Mouse (Mus musculus) limb, embryonic 10.5 days (tissue): ENCODE measurements around the gene 4921524J17Rik. TPM values are rescaled to one million over a fixed set of nuclear protein-coding genes. Genes with fewer than 3 reads are reported as not detected.

Experiments used
- DNase-seq: peaks from one replicate; pipeline ENCODE4 v3.0.0-alpha.2; 2017; ENCODE audit warnings: low spot score
- H3K27ac ChIP-seq: fragments of 300-500 bp; sonication (generic); 2 replicates; pipeline ENCODE4 v1.5.1; 2016; ENCODE audit warnings: mild to moderate bottlenecking
- H3K27me3 ChIP-seq: fragments of 300-500 bp; sonication (generic); 2 replicates; pipeline ENCODE4 v1.6.1; 2016; ENCODE audit warnings: low read depth, mild to moderate bottlenecking; ENCODE audit not compliant: poor library complexity, severe bottlenecking
- H3K36me3 ChIP-seq: fragments of 300-500 bp; sonication (generic); 2 replicates; pipeline ENCODE4 v1.6.1; 2016; ENCODE audit warnings: mild to moderate bottlenecking, moderate library complexity
- H3K4me1 ChIP-seq: fragments of 300-500 bp; sonication (generic); 2 replicates; pipeline ENCODE4 v1.6.1; 2016
- H3K4me3 ChIP-seq: fragments of 300-500 bp; sonication (generic); 2 replicates; pipeline ENCODE4 v1.5.1; 2016; ENCODE audit warnings: mild to moderate bottlenecking, moderate library complexity
- H3K9me3 ChIP-seq: fragments of 300-500 bp; sonication (generic); replicated peaks from 2 replicates; pipeline ENCODE4 v1.6.1; 2016; ENCODE audit warnings: mild to moderate bottlenecking
- WGBS: fragments of 180-500 bp; shearing (Covaris S2); methylation state at CpG from one replicate; pipeline ENCODE4 v1.1.7; 2016; 5-methylcytosine and 5-hydroxymethylcytosine counted together
- polyA plus RNA-seq: library from polyadenylated mRNA; unstranded; fragments of >200 nt; fragmentation: Nextera tagmentation; extraction: Ambion mirVana; gene quantifications from 2 replicates; pipeline ENCODE4 v1.2.1, GENCODE M21; 2016

4921524J17Rik gene
- polyA plus RNA-seq, 1 experiment from 2014 or later = 41.4 TPM

DNA sequence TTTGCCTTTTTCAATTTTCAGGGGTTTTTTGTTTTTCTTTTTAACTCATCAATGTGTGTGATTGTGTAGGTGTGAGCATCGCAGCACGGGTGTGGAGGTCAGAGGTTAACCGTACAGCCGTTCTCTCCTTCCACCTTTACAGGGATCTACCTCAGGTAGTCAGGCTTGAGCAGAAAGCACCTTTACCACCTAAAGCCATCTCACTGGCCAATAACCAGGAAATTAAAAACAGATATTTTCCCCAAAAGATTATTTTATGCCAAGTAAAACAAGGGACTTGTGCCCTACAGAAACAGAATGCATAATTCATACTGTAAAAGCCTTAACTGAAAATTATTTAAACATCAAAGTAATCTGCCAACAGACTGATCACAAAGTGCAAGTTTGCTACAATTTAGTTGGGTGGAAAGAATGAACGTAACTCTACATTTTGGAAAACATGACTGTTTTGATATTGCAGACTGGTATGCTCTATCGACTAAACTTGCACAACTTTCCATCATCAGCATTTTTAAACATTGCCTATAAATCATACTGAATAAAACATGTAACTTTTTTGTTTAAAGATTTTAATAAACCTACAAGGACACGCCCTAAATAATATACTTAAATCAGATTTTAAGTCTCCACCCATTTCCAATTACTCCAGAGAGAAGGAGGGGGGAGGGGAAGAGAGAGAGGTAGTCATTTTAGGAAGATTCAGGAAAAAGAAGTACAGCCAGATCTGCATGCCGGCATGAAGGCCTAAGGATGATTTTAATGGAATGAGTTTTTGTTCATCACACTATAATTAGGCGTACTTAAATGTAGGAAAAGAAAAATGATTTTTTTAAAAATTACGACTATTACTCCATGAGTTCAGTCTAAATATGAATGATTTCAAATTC is 1.1 kb downstream of the 4921524J17Rik start:
- no peaks in the 10 kb centered on the region for H3K9me3 ChIP-seq
- peaks cover 17% of the 10 kb centered on the region for H3K4me1 ChIP-seq
- no peaks in the 10 kb centered on the region for H3K36me3 ChIP-seq
- H3K27me3 ChIP-seq = no peaks in the 10 kb centered on the region
- 18% methylated on average over 10 of the region's 10 CpGs for WGBS
- no peak for DNase-seq
- peak overlapping the region; percentile 96 for H3K27ac ChIP-seq
- peak overlapping the region; percentile 86 for H3K4me3 ChIP-seq

DNA sequence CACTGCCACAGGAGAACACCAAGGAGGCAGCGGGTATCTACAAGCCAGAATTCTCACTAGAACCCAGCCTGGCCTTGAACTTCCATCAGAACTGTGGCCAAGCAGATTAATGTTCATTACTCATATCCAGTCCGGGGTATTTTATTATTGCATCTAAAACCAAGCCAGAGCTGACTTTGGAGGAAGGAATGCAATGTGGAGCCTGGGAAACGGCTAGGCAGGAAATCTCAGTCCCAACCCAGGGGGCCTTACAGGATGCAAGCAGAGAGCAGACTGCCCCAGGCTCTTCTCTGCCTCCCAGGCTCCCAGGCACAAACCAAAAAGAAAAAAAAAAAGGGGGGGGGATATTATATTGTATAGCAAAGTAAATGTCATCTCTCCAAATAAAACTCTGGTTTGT is 1.8 kb downstream of the 4921524J17Rik start:
- Histone ChIP-seq H3K9me3 (no peaks in the 10 kb centered on the region), H3K27ac (no peak overlapping the region), H3K36me3 (0 out of 2 replicates have a peak, but pooled peaks cover 3% of the 10 kb centered on the region), H3K4me3 (peak overlapping the region; percentile 86), H3K4me1 (peaks cover 17% of the 10 kb centered on the region), H3K27me3 (no peaks in the 10 kb centered on the region)
- WGBS = 29% methylated on average over 3 of the region's 3 CpGs
- DNase-seq = peak; percentile 41

- WGBS = 49% methylated on average over 4 of the region's 4 CpGs
- H3K9me3 ChIP-seq = no peaks in the 10 kb centered on the region
- DNase-seq = no peak
- H3K4me1 ChIP-seq = peaks cover 17% of the 10 kb centered on the region
- no peak overlapping the region for H3K4me3 ChIP-seq
- no peaks in the 10 kb centered on the region for H3K27me3 ChIP-seq
- H3K27ac ChIP-seq = no peak overlapping the region
- H3K36me3 ChIP-seq = peaks cover 10% of the 10 kb centered on the region; the same call in 1 of the 2 replicates
These were observed 3.4 kb downstream of the 4921524J17Rik start for GRCm38 (mm10) chr8:85429219-85429618.

GRCm38 (mm10) chr8:85427026-85427425 is 5.6 kb downstream of the 4921524J17Rik start:
- Histone ChIP-seq H3K27ac (no peak overlapping the region), H3K4me3 (no peak overlapping the region), H3K9me3 (no peaks in the 10 kb centered on the region), H3K4me1 (peaks cover 17% of the 10 kb centered on the region), H3K36me3 (peaks cover 24% of the 10 kb centered on the region), H3K27me3 (no peaks in the 10 kb centered on the region)
- WGBS = 85% methylated on average over 4 of the region's 4 CpGs
- no peak for DNase-seq

DNA sequence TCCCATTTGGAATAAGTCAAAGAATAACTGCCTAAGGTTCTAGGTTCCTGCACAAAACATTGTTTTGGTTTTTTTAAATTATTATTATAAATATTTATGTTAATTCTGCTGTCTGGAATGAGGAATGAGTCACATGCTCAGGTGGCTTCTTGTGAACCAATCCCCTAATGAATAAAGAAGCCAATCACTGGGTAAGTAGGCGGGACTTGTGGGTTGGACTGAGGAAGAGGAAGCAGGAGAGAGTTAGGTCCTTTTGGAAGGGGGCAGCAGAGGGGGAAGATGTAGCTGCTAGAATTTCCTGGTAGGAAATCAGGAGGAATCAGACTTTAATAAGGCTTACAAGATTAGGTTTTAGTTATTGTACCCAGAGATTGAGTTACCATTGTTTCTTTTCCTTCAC is 11.3 kb downstream of the 4921524J17Rik start:
- Histone ChIP-seq H3K36me3 (peaks cover 72% of the 10 kb centered on the region), H3K4me3 (no peak overlapping the region), H3K27me3 (no peaks in the 10 kb centered on the region), H3K27ac (no peak overlapping the region), H3K9me3 (no peaks in the 10 kb centered on the region), H3K4me1 (0 out of 2 replicates have a peak, but pooled peaks cover 3% of the 10 kb centered on the region)
- WGBS = 86% methylated on average over 1 of the region's 1 CpGs
- no peak for DNase-seq

GRCm38 (mm10) chr8:85408526-85408925 is 24.1 kb downstream of the 4921524J17Rik start:
- DNase-seq = no peak
- Histone ChIP-seq H3K9me3 (no peaks in the 10 kb centered on the region), H3K36me3 (peaks cover 26% of the 10 kb centered on the region), H3K27me3 (no peaks in the 10 kb centered on the region), H3K27ac (no peak overlapping the region), H3K4me3 (no peak overlapping the region), H3K4me1 (peaks cover 5% of the 10 kb centered on the region)
- WGBS = 77% methylated on average over 3 of the region's 3 CpGs

GRCm38 (mm10) chr8:85408053-85408505 is 24.6 kb downstream of the 4921524J17Rik start:
- DNase-seq = no peak
- Histone ChIP-seq H3K4me1 (peaks cover 5% of the 10 kb centered on the region), H3K9me3 (no peaks in the 10 kb centered on the region), H3K4me3 (no peak overlapping the region), H3K27ac (no peak overlapping the region), H3K27me3 (no peaks in the 10 kb centered on the region), H3K36me3 (peaks cover 25% of the 10 kb centered on the region)
- 65% methylated on average over 7 of the region's 7 CpGs for WGBS

DNA sequence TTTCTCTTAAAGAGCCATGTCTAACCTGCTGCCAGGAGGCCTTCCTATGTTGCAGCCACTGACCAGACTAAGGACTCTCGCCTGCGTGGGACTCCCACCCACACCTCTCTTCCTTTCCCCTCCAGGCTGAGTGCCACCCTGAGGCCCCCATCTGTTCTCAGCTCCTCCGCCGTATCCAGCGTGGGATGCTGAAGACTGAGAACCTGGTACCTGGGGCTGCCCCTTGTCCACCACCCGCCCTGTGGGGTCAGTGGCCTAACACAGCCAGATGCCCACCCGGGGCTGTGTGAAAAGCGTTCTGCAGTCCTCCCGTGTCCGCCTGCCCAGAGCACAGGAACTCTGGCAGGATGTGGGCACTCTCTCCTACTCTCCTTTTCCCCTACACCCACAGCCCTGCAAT is 26.7 kb downstream of the 4921524J17Rik start:
- 72% methylated on average over 10 of the region's 10 CpGs for WGBS
- DNase-seq = no peak
- Histone ChIP-seq H3K9me3 (no peaks in the 10 kb centered on the region), H3K27ac (no peak overlapping the region; the same call in 1 of the 2 replicates), H3K36me3 (peaks cover 22% of the 10 kb centered on the region), H3K4me3 (no peak overlapping the region), H3K4me1 (peaks cover 5% of the 10 kb centered on the region), H3K27me3 (no peaks in the 10 kb centered on the region)

DNA sequence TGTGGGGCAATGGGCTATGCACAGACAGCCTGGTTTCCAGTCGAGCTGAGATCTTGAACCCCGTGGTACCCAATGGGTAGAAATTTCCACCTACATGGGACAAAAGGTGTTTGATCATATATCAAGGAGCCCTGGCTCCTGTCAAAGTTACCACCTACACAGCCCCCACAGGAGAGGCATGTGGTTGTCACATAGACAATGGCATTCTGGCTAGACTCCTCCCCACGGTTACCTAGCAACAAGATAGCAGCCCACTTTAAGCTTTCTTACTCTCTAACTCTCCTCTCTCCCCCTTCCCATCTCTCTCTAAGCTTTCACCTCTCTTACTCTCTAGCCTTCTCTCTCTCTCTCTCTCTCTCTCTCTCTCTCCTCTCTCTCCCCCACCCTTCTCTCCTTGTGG is 27.2 kb downstream of the 4921524J17Rik start:
- Histone ChIP-seq H3K27me3 (no peaks in the 10 kb centered on the region), H3K9me3 (no peaks in the 10 kb centered on the region), H3K4me3 (no peak overlapping the region), H3K27ac (no peak overlapping the region), H3K36me3 (peaks cover 16% of the 10 kb centered on the region), H3K4me1 (peaks cover 5% of the 10 kb centered on the region)
- no peak for DNase-seq
- 55% methylated on average over 3 of the region's 3 CpGs for WGBS

DNA sequence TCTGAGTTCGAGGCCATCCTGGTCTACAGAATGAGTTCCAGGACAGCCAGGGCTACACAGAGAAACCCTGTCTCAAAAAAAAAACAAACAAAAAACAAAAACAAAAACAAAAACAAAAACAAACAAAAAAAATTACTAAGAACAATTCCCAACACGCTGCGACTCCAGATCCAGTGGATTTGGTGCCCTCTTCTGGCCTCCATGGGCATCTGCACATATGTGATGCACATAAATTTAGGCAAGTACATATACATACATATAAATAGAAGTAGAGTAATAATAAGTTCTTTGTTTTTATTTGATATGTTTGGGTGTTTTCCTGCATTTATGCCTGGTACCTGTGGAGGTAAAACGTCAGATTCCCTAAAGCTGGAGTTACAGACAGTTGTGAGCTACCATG is 34.1 kb downstream of the 4921524J17Rik start:
- H3K4me1 ChIP-seq = no peaks in the 10 kb centered on the region
- no peak overlapping the region for H3K4me3 ChIP-seq
- no peaks in the 10 kb centered on the region for H3K9me3 ChIP-seq
- no peak for DNase-seq
- no peaks in the 10 kb centered on the region for H3K36me3 ChIP-seq
- 84% methylated on average over 4 of the region's 4 CpGs for WGBS
- H3K27ac ChIP-seq = no peak overlapping the region
- H3K27me3 ChIP-seq = no peaks in the 10 kb centered on the region

GRCm38 (mm10) chr8:85397508-85397907 is 35.1 kb downstream of the 4921524J17Rik start:
- Histone ChIP-seq H3K9me3 (no peaks in the 10 kb centered on the region), H3K4me3 (no peak overlapping the region), H3K27me3 (no peaks in the 10 kb centered on the region), H3K27ac (no peak overlapping the region), H3K4me1 (no peaks in the 10 kb centered on the region), H3K36me3 (no peaks in the 10 kb centered on the region)
- WGBS = 51% methylated on average over 5 of the region's 5 CpGs
- DNase-seq = peak; percentile 58

GRCm38 (mm10) chr8:85396432-85397079 is 36.1 kb downstream of the 4921524J17Rik start:
- no peaks in the 10 kb centered on the region for H3K4me1 ChIP-seq
- no peak for DNase-seq
- WGBS = 83% methylated on average over 5 of the region's 5 CpGs
- H3K9me3 ChIP-seq = no peaks in the 10 kb centered on the region
- H3K27ac ChIP-seq = no peak overlapping the region
- no peak overlapping the region for H3K4me3 ChIP-seq
- H3K27me3 ChIP-seq = no peaks in the 10 kb centered on the region
- H3K36me3 ChIP-seq = no peaks in the 10 kb centered on the region
